Mouse (Mus musculus) heart, postnatal 0 days (tissue): Measurements from ENCODE around the gene Tmem191c.

ENCODE experiments used
- CTCF ChIP-seq: IDR thresholded peaks from 2 replicates; pipeline ENCODE4 v1.5.1; 2016; ENCODE audit warnings: antibody characterized with exemption, control low read depth, low read depth
- EP300 ChIP-seq: IDR thresholded peaks from 2 replicates; pipeline ENCODE4 v1.6.1; 2016; ENCODE audit warnings: antibody characterized with exemption, low read depth

- TF ChIP-seq CTCF (no peak), EP300 (no peak)
Observed at GRCm38 (mm10) chr16:17234499-17234895, 41.4 kb upstream of the Tmem191c start.
